Comparison of ENCODE assay signal across 7 mouse cellular contexts in the genomic region with DNA sequence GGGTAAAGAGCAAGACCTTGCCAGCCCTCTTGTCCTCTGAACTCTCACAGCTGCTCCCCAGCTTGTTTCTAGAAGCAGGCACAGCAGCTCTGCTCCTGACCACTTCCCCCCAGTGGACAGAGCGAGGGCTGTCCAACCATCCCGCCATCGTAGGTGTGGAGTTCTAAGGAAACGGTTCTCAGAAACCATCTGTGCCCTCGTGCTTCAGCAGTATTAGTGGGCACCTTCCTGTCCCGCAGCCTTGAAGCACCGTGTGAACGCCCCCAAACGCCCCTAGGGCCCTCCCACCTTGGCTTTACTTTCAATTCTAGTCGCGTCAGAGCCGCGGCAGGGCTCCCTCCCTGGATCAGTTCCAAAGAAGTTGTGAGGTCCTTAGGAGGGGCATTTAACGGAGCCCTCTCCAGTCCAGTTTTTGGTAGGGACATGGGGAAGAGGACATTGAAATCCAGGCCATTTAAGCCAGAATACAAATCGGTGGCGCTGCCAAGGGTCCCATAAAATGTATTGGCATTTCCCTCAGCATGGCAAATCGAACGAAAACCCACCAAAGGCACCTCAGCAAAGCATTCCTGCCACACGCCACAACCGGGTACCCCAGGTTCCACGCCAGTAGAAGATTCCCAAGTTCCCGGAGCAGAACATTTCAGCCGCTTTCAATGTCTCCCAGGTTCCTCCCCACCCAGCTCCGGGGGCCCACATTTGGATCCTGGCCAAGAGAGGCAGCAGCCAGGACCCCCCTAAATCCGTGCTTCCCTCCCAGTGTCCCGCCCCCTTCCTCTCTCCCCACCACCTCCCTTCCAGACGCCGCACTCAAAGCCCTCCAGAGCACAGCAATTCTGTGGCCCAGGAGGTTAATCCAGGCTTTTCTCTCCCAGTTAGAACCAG. TPM values are rescaled to one million over a fixed set of nuclear protein-coding genes. Genes with fewer than 3 reads are reported as not detected.
DNase-seq lines count a peak whose midpoint lies in the region; ATAC-seq and TF ChIP-seq lines count a peak whose summit lies in the region.

No protein-coding gene starts in this region.

- TF ChIP-seq CTCF in brain, embryonic 14.5 days (IDR thresholded peaks at IDR 0.05; ENCODE audit: borderline replicate concordance, extremely low read depth, insufficient read depth, insufficient read length) = peak; percentile 40; the same call in 1 of the 2 replicates
- TF ChIP-seq CTCF in gastrocnemius, adult 2 months (IDR thresholded peaks at IDR 0.05) = peak; percentile 41; the same call in 1 of the 2 replicates
- TF ChIP-seq CTCF in liver, adult 2 months (IDR thresholded peaks at IDR 0.05; ENCODE audit: low read depth, low read length) = peak; percentile 62

- H3K79me2 ChIP-seq in liver, adult 2 months (ENCODE audit: control insufficient read depth, insufficient read depth, low read length) = peaks cover 4% of the 10 kb centered on the region; the same call in 1 of the 2 replicates

- H3K4me1 ChIP-seq in hindbrain, embryonic 14.5 days (replicated peaks; ENCODE audit: control insufficient read depth, insufficient read depth, low read length) = peaks cover 23% of the 10 kb centered on the region
- no peaks in the 10 kb centered on the region for H3K4me1 ChIP-seq in liver, adult 2 months (ENCODE audit: control insufficient read depth, insufficient read depth, low read length)

- H3K4me3 ChIP-seq in gastrocnemius, adult 2 months = peak overlapping the region; percentile 93
- peak overlapping the region; percentile 79 for H3K4me3 ChIP-seq in hindbrain, embryonic 14.5 days (replicated peaks; ENCODE audit: low read length)
- peak overlapping the region; percentile 66 for H3K4me3 ChIP-seq in liver, adult 2 months (ENCODE audit: insufficient read depth, low read depth, low read length)

- peak; percentile 5 for DNase-seq in ZHBTc4 (ENCODE audit: low read depth, low spot score)
- peak; percentile 60 for DNase-seq in brain, embryonic 14.5 days (ENCODE audit: low read depth)
- DNase-seq in gastrocnemius, adult 2 months = peak; percentile 50
- DNase-seq in hindbrain, embryonic 14.5 days (ENCODE audit: low spot score) = peak; percentile 51
- peak; percentile 74 for DNase-seq in liver, adult 2 months (ENCODE audit: extremely low read depth, low read depth, low spot score)
- peak; percentile 58 for DNase-seq in neural tube, embryonic 10.5 days (ENCODE audit: extremely low spot score, low spot score)
- no peak for DNase-seq in thymus, postnatal 36 days

- under 1% methylated on average over 28 of the region's 28 CpGs for WGBS in hindbrain, embryonic 14.5 days
- WGBS in liver, adult 2 months = under 1% methylated on average over 27 of the region's 28 CpGs

- H3K27me3 ChIP-seq in hindbrain, embryonic 14.5 days (ENCODE audit: control insufficient read depth, insufficient read depth, low read length) = peaks cover 7% of the 10 kb centered on the region
- H3K27me3 ChIP-seq in liver, adult 2 months (ENCODE audit: control insufficient read depth, insufficient read depth, low read length) = no peaks in the 10 kb centered on the region

- no peaks in the 10 kb centered on the region for H3K36me3 ChIP-seq in hindbrain, embryonic 14.5 days (replicated peaks; ENCODE audit: control insufficient read depth, insufficient read depth)
- no peaks in the 10 kb centered on the region for H3K36me3 ChIP-seq in liver, adult 2 months (ENCODE audit: control insufficient read depth, insufficient read depth, low read length)

- TF ChIP-seq POLR2A in brain, embryonic 14.5 days (IDR thresholded peaks at IDR 0.05; ENCODE audit: borderline replicate concordance, extremely low read depth, insufficient read depth, insufficient read length, poor library complexity, severe bottlenecking) = no peak
- TF ChIP-seq POLR2A in liver, adult 2 months (IDR thresholded peaks at IDR 0.05; ENCODE audit: extremely low read depth, insufficient read depth, low read length) = no peak

- peak overlapping the region; percentile 81 for H3K4me2 ChIP-seq in hindbrain, embryonic 14.5 days (replicated peaks)

- no peaks in the 10 kb centered on the region for H3K9me3 ChIP-seq in hindbrain, embryonic 14.5 days (ENCODE audit: control insufficient read depth, low read length)

- intact Hi-C loops in gastrocnemius, adult 2 months (cut with DNase I) = loop anchor here (10.0 kb wide), 2 partner anchors 191 to 361 kb away; no protein-coding TSS in a partner anchor

- peak overlapping the region; percentile 68 for H3K9ac ChIP-seq in hindbrain, embryonic 14.5 days
- H3K9ac ChIP-seq in liver, adult 2 months (ENCODE audit: low read depth, low read length) = peak overlapping the region; percentile 87

- peak overlapping the region; percentile 89 for H3K27ac ChIP-seq in gastrocnemius, adult 2 months
- no peak overlapping the region for H3K27ac ChIP-seq in hindbrain, embryonic 14.5 days
- no peak overlapping the region for H3K27ac ChIP-seq in liver, adult 2 months (replicated peaks; ENCODE audit: insufficient read depth, low read depth, low read length)

- no peak for ATAC-seq in hindbrain, embryonic 14.5 days (ENCODE audit: low FRiP score)

RNA-seq across cellular contexts. Expression of a gene that starts 1.5 kb away (rescaled TPM):
- 4.7 and 6.3 TPM in 2 replicates for polyA plus RNA-seq in brain, embryonic 14.5 days (2012; rRNA removed)
- 1 to 10 TPM; 1.9 to 4.0 TPM for total RNA-seq in gastrocnemius, adult 2 months (2021)
- polyA plus RNA-seq in hindbrain, embryonic 14.5 days (2014; fragmentation: Nextera tagmentation; extraction: Ambion mirVana) = 9.7 and 10.6 TPM in 2 replicates
- total RNA-seq in liver, adult 2 months (2014; rRNA removed) = 9.9 and 10.8 TPM in 2 replicates
- 4.2 and 4.7 TPM in 2 replicates for polyA plus RNA-seq in liver, adult 2 months (2012; rRNA removed)

Comparison
In these comparisons a context has a peak if more than half of its experiments do, and no peak if none do; other contexts are left out.
1. DNase-seq: peak in ZHBTc4 (single experiment), brain, embryonic 14.5 days (single experiment), gastrocnemius, adult 2 months (single experiment), hindbrain, embryonic 14.5 days (single experiment), liver, adult 2 months (single experiment) and neural tube, embryonic 10.5 days (single experiment); none in thymus, postnatal 36 days (0 of 2).
2. Peak in every context shown above with its lines, with median percentiles within 50 percentile points of each other: CTCF ChIP-seq and H3K4me3 ChIP-seq.